Mouse (Mus musculus): ENCODE data around the gene Fads6.
A peak's percentile ranks its signal among the peaks of the same experiment; 100 is the strongest.

Fads6 gene

GRCm38 (mm10) chr11:115249721-115250404, 47.6 kb downstream of the Fads6 start:
- DNase-seq = peak; percentile 63 to 70

GRCm38 (mm10) chr11:115247945-115248344, 49.5 kb downstream of the Fads6 start:
- no peak for DNase-seq

GRCm38 (mm10) chr11:115247240-115247639, 50.2 kb downstream of the Fads6 start:
- DNase-seq = peak in 1 of 2 experiments; percentile 34

GRCm38 (mm10) chr11:115246386-115246785, 51.1 kb downstream of the Fads6 start:
- DNase-seq = peak; percentile 74 to 75

- no peak for DNase-seq
These were observed 52.6 kb downstream of the Fads6 start for GRCm38 (mm10) chr11:115244840-115245239.

GRCm38 (mm10) chr11:115243783-115244182, 53.7 kb downstream of the Fads6 start:
- DNase-seq = no peak

- DNase-seq = no peak
These were observed 54.7 kb downstream of the Fads6 start for GRCm38 (mm10) chr11:115242746-115243145.

GRCm38 (mm10) chr11:115241402-115241801, 56.1 kb downstream of the Fads6 start:
- DNase-seq = peak; percentile 73 to 75

GRCm38 (mm10) chr11:115236570-115236969, 60.9 kb downstream of the Fads6 start:
- no peak for DNase-seq

GRCm38 (mm10) chr11:115234320-115235044, 63.0 kb downstream of the Fads6 start:
- peak; percentile 75 to 77 for DNase-seq

- peak; percentile 69 to 85 for DNase-seq
These were observed 63.8 kb downstream of the Fads6 start for GRCm38 (mm10) chr11:115233526-115234290.

- DNase-seq = no peak
These were observed 64.6 kb downstream of the Fads6 start for GRCm38 (mm10) chr11:115232889-115233288.

- DNase-seq = peak; percentile 59 to 60
These were observed 65.5 kb downstream of the Fads6 start for GRCm38 (mm10) chr11:115231924-115232323.

- no peak for DNase-seq
These were observed 66.1 kb downstream of the Fads6 start for GRCm38 (mm10) chr11:115231168-115231915.

All from cerebellum, postnatal 10 days (tissue).